Mouse (Mus musculus) CH12F3 (cell line): ENCODE results near the gene Cnnm3.
"Not testable (repeated sequence)": the region's sequence is repeated elsewhere in the genome, so short reads cannot be mapped to it uniquely, and the experiment has no call there.

Experiments used
- in situ Hi-C: fragments of 300-500 bp; cut with MboI; formaldehyde crosslinking; loops from 2 replicates; pipeline ENCODE4 v1.14.3; 2020; ENCODE audit warnings: low sequenced_read_pairs

Gene Cnnm3

DNA sequence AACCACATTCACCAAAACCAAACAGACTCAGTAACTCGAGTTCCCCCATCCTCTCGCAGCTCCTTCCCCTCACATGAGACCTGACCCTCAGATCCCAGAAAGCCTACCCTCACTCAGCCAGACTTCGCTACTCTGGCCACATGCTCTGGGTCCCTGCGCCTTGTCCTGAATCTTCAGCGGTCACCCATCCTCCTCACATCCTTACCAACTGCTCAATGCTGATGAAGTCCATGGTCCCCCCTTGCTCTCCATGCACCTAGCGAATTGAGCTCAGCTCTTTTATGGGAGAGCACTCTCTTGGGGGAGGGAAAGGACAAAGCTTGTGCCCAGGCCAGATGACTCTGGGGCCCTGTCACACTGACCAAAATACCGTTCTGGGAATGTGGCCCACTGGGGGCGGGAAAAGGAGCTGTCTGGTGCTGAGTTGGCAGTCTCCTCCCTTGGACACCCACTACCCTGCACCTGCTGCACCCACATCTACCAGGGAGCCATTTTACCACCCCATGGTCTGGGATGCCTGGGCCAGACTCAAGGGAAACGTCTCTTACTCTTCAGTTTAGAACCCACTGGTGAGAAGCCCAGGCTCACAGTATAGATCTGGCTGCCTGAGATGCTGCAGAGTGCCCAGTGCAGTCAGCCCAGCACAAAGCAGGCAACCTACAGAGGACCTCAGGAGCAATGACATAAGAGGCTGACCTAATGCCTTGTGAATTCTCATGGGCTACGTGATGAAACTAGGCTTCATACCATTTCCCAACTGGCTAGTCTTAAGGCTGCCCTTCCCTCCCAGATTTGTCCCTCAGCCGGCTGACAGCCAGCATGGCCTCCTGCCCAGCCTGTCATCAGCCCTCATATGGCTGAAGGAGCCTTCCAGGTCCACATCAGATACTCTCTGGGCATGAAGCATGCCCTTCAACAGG is 24.1 kb downstream of the Cnnm3 start:
- in situ Hi-C loops, result no loop called here

- in situ Hi-C loops, result no loop called here
Observed at GRCm38 (mm10) chr1:36536397-36536728, 24.7 kb downstream of the Cnnm3 start.

DNA sequence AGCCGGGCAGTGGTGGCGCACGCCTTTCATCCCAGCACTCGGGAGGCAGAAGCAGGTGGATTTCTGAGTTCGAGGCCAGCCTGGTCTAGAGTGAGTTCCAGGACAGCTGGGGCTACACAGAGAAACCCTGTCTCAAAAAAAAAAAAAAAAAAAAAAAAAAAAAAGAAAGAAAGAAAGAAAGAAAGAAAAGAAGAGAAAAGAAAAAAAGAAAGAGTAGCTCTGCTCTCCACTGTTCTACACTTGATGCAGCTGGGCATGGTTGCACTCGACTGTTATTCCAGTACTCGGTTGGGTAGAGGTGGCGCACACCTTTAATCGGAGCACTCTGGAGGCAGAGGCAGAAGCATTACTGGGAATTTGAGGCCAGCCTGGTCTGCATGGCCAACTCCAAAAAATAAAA is 25.1 kb downstream of the Cnnm3 start, which contains the start of gene Ankrd23:
Gene Ankrd23, minus strand, starts transcription at position 101 of the 400 bp plus-strand sequence.
- in situ Hi-C loops, result not testable (repeated sequence)

DNA sequence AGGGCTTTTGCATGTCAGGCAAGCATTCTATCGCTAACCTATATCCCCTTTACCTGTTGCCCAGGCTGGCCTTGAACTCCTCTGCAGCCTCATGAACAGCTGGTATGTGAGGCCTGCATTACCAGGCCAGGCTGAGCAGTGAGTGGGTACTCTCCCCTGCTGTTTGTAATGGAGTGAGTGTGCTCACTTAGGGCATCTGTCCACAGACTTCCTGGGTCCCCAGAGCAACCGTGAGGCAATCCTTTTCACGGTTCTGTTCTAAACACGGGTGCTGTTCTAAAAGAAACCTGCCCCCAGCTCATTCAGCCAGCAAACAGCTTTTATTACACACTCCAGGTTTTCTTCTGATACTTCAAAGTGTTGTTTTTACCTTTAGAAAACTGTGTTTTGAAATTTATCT is 27.1 kb downstream of the Cnnm3 start:
- in situ Hi-C loops, result no loop called here

GRCm38 (mm10) chr1:36539186-36539585 is 27.5 kb downstream of the Cnnm3 start, which contains the start of gene Gm42417:
Gene Gm42417, minus strand, starts transcription at chr1:36539429.
- in situ Hi-C loops, result no loop called here

GRCm38 (mm10) chr1:36540132-36540531 is 28.5 kb downstream of the Cnnm3 start:
- in situ Hi-C loops, result no loop called here

DNA sequence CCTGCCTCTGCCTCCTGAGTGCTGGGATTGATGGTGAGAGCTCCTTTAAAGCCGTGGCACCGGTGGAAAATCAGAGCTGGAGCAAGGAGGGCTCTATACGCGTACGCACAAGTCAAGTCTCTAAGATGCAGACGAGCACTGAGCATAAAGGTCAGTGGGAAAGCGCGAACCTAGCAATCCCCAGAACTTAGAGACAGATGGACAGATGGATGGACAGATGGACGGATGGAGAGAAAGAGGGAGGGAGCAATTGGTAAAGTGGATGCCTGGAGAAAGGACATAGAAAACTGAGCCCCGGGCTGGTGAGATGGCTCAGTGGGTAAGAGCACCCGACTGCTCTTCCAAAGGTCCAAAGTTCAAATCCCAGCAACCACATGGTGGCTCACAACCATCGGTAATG is 29.1 kb downstream of the Cnnm3 start:
- in situ Hi-C loops, result no loop called here

DNA sequence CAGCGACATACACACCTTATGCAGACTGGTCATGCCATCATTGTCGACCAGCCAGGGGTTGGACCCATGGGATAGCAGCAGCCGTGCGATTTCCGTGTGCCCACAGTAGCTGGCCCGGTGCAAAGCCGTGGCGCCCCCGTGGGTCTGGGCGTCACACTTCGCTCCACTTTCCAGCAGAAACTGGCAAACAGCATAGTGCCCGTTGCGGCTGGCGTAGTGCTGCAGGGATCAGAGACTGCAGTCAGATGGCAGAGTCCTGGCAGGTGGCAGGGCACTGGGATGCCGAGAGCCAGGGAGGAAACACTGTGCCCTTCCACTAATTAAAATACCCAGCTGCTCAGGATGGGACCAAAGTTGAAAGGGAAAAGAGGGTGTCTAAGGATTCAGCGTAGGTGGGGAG is 30.2 kb downstream of the Cnnm3 start:
- in situ Hi-C loops, result no loop called here

- in situ Hi-C loops, result no loop called here
Observed at GRCm38 (mm10) chr1:36542925-36543324, 31.3 kb downstream of the Cnnm3 start.

- in situ Hi-C loops, result no loop called here
Observed at GRCm38 (mm10) chr1:36545382-36545781, 33.7 kb downstream of the Cnnm3 start.

DNA sequence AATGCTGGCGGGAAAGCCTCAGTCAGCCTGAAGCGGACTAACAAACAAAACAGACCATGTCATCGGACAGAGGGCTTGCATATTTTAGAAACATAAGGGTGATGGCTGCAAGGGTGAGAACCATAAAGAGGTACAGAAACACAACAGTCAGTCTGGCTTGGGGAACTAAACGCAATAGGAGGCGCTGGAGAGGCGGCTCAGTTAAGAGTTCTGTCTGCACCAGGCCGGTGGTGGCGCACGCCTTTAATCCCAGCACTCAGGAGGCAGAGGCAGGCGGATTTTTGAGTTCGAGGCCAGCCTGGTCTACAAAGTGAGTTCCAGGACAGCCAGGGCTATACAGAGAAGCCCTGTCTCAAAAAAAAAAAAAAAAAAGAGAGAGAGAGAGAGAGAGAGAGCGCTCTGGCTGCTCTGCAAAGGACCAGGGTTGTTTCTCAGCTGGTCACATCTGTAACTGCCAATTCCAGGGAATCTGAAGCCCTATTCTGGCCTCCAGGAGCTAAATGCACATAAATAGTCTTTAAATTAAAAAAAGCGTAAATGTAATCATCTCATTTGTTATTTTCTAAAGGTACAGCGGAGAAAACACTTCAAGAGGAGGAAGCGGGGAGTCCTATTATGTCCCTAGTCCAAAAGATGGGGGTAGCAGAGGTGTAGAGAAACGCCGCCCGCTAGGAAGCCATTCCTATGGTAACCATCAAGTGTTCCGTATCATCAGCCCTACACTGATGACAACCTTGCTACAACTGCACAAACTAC is 34.4 kb downstream of the Cnnm3 start:
- in situ Hi-C loops, result no loop called here

GRCm38 (mm10) chr1:36546888-36547471 is 35.3 kb downstream of the Cnnm3 start, which contains the start of gene Ankrd39:
Gene Ankrd39, minus strand, starts transcription at chr1:36547445.
- in situ Hi-C loops, result no loop called here

- in situ Hi-C loops, result no loop called here
Observed at GRCm38 (mm10) chr1:36547981-36548598, 36.4 kb downstream of the Cnnm3 start.

GRCm38 (mm10) chr1:36548771-36549170 is 37.1 kb downstream of the Cnnm3 start:
- in situ Hi-C loops, result no loop called here

DNA sequence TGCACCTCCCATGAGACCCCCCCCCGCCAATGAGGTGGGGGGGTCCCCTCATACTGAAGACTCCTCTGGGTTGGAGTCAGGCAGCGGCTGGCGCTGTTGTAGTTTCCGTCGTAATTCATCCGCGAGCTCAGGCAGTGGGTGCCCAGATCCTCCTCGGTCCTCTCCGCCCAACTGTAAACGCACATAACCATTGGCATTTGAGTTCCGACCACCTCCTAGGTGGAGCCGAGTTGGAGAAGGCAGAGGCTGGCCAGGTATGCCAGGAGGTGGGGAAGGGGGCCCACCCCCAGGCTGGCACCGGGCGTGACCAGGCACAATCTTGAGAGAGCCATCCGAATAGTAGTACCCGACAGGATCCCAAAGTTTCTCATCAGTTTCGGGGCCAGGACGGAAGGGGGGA is 37.8 kb downstream of the Cnnm3 start:
- in situ Hi-C loops, result no loop called here

GRCm38 (mm10) chr1:36550075-36550863 is 38.6 kb downstream of the Cnnm3 start:
- in situ Hi-C loops, result loop anchor here (10.0 kb wide), 1 partner anchor 85 kb away; no protein-coding TSS in a partner anchor

- in situ Hi-C loops, result loop anchor here (10.0 kb wide), 1 partner anchor 83 kb away; no protein-coding TSS in a partner anchor
Observed at GRCm38 (mm10) chr1:36551904-36552303, 40.2 kb downstream of the Cnnm3 start.

GRCm38 (mm10) chr1:36552506-36552905 is 40.8 kb downstream of the Cnnm3 start:
- in situ Hi-C loops, result loop anchor here (10.0 kb wide), 1 partner anchor 82 kb away; no protein-coding TSS in a partner anchor

- in situ Hi-C loops, result loop anchor here (10.0 kb wide), 1 partner anchor 80 kb away; no protein-coding TSS in a partner anchor
Observed at GRCm38 (mm10) chr1:36554633-36555399, 43.1 kb downstream of the Cnnm3 start.
